Mouse (Mus musculus): ENCODE results near the gene S100a6. TPM values are rescaled to one million over a fixed set of nuclear protein-coding genes. Genes with fewer than 3 reads are reported as not detected.

The S100a6 gene
- total RNA-seq, 2 experiments from 2014 or later: 18.8 to 23.5 TPM

DNA sequence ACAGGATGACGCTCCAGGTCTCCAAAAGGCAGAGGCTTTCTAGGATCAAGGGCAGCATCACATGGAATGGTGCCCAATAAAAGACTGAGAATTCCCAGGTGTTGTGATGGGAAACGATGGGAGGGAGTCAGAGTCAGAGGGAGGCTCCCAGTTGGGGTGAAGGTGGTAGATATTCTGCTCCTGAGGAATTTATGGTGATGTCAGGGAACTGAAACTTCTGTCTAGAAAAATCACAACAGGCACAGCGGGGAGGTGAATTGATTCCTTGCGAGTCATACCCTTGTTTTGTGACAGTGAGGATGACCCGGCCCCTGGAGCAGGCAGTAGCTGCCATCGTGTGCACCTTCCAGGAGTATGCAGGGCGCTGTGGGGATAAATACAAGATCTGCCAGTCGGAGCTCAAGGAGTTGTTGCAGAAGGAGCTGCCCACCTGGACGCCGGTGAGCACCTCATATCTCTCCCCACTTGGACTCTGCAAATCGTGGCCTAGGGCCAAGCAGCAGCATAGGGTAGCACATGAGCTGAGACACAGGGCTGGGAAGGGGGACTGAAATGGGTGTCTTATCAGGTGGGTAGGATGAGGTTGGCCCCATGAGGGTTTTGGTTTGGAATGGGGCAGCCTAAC, 11.1 kb upstream of the S100a6 start, which contains the start of gene Gm42674:
Gene Gm42674 (plus strand): TSS at position 419 of the 625 bp plus-strand sequence.
- DNase-seq: no peak

- DNase-seq: no peak
Measured at GRCm38 (mm10) chr3:90603623-90604022, 9.1 kb upstream of the S100a6 start, which contains the start of gene S100a4. S100a4 (plus strand) TSS chr3:90603771.

DNA sequence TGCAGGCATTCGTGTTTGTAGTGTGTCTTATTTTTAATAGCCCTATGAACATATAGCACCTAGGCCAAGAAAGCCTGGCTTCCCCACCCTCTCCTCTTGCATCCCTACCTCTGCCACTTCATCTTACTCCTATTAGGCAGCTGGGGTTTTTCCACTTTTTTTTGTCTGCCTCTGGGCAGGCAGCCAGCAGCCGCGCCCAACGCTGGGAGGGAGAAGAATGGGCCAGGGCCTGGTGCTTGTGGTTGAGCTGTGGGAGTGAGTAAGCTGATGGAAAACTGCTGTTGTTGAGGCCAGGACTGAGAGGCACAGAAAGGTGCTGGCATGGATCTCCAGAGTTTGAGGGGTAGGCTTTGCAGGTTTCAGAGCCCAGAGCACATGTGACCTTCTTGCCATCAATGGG, 8.3 kb upstream of the S100a6 start:
- DNase-seq: peak; percentile 39 to 54

DNA sequence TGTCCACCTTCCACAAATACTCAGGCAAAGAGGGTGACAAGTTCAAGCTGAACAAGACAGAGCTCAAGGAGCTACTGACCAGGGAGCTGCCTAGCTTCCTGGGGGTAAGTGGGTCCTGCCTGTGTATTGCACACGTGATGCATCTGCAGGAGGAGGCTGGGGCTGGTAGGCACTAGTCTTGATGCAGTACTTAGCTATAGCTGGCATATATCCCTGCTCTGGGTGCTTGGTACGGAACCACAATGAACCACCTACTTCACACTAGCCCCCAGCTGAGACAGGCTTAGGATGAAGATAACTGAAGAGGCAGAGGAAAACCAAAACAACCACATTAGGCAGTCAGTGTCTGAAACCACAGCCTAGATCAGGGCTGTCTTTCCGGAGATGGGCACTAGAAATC, 7.6 kb upstream of the S100a6 start:
- no peak for DNase-seq

DNA sequence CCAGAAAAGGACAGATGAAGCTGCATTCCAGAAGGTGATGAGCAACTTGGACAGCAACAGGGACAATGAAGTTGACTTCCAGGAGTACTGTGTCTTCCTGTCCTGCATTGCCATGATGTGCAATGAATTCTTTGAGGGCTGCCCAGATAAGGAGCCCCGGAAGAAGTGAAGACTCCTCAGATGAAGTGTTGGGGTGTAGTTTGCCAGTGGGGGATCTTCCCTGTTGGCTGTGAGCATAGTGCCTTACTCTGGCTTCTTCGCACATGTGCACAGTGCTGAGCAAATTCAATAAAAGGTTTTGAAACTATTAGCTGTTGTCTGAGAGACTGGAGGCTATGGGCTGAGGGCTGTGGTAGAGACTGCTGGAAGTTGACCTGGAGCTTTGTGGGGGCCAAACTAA, 6.9 kb upstream of the S100a6 start:
- DNase-seq: no peak

DNA sequence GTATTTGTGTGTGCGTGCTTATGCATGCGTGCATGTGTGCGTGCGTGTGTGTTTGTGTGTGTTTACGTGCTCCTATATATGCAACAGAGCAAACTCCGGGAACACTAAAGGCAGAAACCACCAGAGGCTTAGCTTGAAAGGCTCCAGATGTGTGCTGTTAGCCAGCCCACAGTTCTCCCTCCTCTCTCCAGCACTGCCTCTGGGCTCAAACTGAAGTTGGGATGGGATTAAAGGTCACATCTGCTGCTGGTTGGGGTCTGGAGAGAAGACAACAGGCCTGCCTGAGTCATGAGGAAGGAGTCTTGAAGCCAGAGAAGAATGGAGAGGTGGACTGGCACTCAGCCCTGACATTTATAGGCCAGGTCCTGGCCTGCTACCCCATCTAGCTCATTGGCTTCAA, 6.5 kb upstream of the S100a6 start:
- no peak for DNase-seq

- DNase-seq: no peak
Measured at GRCm38 (mm10) chr3:90607361-90607760, 5.3 kb upstream of the S100a6 start.

GRCm38 (mm10) chr3:90608223-90608622, 4.5 kb upstream of the S100a6 start, which contains the start of gene S100a5:
S100a5 (plus strand) TSS chr3:90608523.
- no peak for DNase-seq

DNA sequence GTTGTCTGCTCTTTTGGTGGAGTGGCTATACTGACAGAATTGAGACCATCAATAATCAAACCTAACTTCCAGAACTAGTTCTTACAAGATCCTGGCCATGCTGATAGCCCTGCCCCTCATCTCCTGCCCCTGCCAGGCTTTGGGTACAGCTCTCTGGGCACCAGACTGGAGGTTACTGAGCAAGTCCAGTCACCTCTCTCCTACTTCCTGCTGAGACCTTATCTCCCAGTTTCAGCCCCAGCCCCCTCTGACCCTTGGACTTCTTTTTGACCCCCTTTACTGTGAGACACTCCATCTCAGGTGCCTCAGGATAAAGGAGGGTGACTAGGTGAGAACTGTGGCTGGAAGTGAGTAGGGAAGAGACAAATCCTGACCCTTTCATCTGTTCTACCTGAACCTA, 3.6 kb upstream of the S100a6 start:
- no peak for DNase-seq

DNA sequence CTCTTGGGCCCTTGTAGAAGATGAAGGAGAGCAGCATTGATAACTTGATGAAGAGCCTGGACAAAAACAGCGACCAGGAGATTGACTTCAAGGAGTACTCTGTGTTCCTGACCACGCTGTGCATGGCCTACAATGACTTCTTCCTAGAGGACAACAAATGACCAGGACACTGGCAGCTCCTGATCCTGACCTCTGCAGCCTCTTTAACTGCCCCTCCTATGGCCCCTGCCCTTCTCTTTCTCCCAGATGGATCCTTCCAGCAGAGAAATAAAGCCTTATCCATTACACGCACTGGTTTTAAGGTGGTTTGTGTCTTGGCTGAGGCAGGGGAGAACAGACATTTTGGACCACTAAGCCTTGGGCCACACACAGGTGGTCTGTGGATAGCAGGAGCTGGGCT, 1.2 kb upstream of the S100a6 start:
- no peak for DNase-seq

GRCm38 (mm10) chr3:90612061-90612460, 621 bp upstream of the S100a6 start:
- no peak for DNase-seq

GRCm38 (mm10) chr3:90613461-90614147, 922 bp downstream of the S100a6 start:
- DNase-seq: no peak

GRCm38 (mm10) chr3:90614148-90614530, 1.5 kb downstream of the S100a6 start:
- no peak for DNase-seq

- DNase-seq: no peak
Measured at GRCm38 (mm10) chr3:90614611-90615251, 2.0 kb downstream of the S100a6 start.

DNA sequence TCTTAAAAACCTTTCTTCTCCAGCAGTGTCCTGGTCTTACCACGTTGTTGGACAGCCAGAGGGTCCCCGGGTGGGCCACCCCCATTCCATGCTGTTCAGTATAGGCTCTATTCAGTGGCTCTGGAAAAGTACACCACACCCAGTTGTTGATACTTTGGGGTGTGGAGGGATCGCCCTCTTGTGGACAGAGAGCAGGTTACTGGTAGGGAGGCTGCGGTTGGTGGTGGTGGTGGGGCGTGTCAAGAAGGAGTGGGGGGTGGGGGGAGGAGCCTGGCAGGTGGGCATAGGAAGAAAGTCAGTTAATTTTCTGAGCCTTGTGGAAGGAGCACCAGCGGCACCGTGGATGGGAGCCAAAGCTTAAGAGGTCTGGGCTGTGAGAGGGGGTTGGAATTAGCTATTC, 2.7 kb downstream of the S100a6 start:
- peak; percentile 62 to 63 for DNase-seq

GRCm38 (mm10) chr3:90615911-90616310, 3.2 kb downstream of the S100a6 start:
- DNase-seq: no peak

GRCm38 (mm10) chr3:90617586-90617985, 4.9 kb downstream of the S100a6 start:
- DNase-seq: no peak

- no peak for DNase-seq
Measured at GRCm38 (mm10) chr3:90621552-90621951, 8.9 kb downstream of the S100a6 start.

DNA sequence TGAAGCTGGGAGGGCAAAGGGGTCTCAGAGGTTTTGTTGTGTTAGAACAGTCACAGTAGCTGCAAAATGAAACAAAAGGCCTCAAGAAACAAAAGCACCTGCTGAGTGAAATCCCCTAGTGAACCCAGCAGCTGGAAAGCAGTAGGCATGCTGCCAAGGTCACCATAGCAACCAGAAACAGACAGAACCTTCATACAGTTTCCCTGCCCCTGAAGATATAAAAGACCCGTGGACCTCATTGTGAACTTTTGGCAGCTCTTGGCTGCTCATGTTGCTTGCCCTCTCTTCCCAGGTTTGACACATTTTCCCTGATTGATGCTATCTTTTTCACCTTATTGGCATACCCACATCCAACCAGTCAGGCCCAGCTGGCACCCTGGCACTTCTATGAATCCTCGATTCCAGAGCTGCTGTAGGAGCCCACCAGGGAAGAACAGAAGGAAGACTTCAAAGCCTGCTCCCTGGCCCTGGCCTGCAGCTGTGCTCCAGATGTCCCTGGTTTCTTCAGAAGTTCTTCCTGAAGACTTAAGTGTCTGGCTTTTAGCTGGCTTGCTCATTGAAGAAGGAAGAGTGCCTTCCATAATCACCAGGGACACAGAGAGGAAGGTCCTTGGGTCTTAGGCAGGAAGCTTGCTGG, 10.9 kb downstream of the S100a6 start:
- DNase-seq: no peak

- DNase-seq: no peak
Measured at GRCm38 (mm10) chr3:90625496-90625895, 12.8 kb downstream of the S100a6 start.

DNA sequence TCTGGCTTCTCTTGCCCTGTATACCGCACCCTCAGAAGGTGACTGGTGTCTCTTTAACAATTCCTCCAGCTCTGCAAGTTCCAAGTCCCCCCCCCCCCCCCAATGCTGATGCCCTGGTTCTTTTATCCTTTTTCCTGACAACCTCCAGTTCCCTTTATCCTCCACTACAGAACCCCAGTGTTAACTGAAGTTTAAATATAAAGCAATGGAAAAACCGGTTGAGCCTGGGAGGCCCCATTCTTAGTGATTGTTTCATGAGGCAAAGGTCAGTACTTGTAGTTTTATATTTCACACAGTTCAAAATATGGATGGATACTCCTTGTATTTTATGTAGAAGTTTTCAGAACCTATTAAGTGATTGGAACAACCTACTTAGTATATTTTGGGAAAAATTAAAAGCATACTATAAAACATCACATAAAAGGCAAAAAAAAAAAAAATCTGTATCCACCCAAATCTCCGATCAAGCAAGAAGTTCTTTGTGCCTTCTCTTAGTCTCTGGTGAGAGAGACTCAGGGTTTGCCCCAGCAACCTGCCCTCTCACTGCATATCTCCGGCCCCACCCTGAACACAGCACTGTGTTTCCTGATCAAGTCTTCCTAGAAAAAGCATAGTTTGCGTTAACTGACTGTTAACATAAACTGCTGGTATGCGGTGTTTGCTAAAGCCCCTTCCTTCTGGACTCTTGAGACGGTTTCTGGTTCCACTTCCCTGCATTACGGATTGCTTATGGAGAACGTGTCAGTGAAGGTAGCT, 13.8 kb downstream of the S100a6 start:
- no peak for DNase-seq

GRCm38 (mm10) chr3:90627366-90627765, 14.7 kb downstream of the S100a6 start:
- no peak for DNase-seq

Data from layer of hippocampus, postnatal 36 days (tissue).